Mouse (Mus musculus): ENCODE results near the gene Magi2.

The Magi2 gene

DNA sequence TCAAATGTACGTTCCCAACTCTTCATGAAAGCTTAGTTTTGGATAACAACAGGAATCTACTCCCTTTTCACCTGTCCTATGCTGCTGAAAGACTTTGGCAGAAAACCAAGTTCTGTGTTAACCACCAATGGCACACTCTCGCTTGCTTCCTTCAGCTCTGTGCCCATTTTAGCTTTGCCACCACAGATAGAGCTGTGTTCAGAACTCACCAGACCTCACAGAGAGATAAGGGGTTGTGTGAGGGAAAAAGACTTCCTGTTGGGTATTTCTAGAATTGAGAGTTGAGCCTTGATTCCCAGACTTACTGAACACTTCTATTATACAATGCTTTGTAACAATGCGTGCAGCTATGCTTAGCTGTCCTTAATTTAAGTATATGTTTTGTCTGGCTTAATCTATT lies 705.3 kb downstream of the Magi2 start:
- DNase-seq (ENCODE audit: low read depth in 2 of 2, low spot score in 2 of 2) = no peak

DNA sequence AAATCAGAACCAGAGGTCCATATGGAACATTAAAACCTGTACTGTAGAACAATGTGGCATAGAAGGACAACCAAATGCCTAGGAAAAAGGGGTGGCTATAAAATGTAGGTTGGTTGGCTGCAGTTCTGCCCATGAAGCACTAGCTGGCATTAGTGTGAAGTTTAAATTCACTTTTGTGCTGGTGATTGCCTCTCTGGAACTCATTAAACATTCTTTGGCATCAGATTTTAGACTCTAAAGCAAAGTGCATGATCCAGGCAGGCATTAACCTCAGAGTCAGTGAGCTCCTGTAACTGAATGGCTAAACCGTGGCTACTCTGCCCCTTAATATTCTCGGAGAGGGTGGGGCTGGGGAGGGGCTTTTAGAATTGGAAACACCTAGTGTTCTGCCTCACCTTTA lies 706.4 kb downstream of the Magi2 start:
- DNase-seq (ENCODE audit: low read depth in 2 of 2, low spot score in 2 of 2) = no peak

DNA sequence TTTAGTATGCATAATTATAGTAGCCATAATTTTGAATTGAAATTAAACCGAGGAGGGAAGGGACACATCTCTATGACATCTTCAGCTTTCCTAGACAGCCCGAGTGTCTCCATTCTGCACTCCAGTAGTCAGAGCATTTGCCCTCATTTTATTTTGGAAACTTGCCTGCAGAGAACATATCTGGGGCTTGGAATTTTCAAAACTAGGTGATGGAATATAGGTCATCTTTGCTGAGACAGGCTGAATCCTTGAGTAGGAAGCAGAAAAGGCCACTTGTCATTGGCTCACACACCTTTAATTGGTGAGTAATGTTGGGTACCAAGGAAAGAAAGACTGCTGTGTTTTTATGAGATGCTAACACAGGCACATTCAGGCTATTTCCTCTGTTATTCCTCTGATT lies 724.3 kb downstream of the Magi2 start:
- no peak for DNase-seq (ENCODE audit: low read depth in 2 of 2, low spot score in 2 of 2)

DNA sequence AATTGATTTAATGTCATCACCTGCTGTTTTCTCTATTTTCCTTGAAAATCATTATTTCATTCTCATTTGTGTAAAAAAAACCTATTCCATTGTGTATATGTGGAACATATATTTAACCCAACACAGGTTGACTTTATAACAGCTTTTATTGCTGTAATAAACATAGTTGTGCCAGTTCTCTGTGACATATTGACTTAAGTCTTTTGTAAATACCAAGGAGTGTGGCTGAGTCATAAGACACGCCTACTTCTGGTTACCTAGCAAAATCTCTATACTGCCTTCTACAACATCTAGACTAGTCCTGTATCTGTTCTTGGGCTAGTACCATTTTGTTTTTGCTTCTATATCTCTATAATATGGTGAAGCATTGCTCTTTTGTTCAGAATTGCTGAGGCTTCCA lies 737.3 kb downstream of the Magi2 start:
- no peak for DNase-seq (ENCODE audit: low read depth in 2 of 2, low spot score in 2 of 2)

DNA sequence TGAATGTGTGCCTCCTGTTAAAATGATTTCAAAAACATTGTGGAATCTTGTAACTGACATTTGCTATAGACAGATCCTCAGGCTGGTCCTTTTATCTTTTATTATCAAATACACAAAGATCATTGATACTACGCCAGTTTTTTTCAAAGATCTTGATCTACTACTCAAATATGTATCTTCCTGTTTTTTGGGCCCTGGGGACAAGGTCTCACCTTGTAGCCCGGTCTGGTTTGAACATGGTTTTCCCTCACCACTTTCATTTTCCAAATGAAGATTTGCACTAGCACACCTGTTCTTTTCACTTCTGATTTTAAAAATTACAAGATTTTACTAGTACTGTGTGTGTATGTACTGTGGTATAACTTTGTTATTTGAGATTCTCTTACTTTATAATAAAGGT lies 745.9 kb downstream of the Magi2 start:
- DNase-seq (ENCODE audit: low read depth in 2 of 2, low spot score in 2 of 2) = no peak

DNA sequence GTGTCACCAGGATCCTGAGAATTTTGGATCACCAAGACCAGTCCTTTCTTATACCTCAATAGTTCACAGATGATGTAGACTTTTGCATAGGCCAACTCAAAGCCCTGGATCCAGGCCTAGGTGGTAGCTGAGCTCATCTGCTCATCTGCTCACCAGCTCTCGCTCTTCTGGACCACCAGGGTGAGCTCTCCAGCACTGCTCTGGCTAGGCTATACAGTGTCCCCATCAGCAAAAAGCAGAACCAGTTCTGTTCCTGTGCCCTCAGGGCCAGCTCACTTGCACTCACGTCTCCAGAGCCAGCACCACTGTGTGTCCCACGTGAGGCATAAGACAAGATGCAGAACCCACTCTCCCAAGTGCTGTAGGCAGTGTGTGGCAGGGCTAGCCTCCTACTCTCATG lies 747.0 kb downstream of the Magi2 start:
- no peak for DNase-seq (ENCODE audit: low read depth in 2 of 2, low spot score in 2 of 2)

DNA sequence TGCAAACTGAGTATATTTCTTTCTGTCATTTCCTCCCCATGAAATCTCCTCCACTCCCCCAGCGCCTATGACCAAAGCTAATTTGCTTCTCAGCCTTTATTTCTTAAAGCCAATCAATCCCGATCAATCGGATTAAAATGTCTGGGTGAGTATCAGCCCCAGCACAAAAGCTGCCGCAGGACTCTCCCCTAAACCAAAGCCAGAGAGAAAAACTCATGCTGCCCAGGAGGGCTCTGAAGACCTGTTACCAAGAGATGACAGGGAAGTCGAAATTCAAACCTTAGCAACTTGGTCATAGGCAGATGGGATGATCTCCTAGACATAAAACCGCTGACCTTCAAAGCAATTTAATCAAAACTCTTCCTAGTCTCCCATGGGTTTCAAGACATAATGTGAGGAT lies 754.7 kb downstream of the Magi2 start:
- no peak for DNase-seq (ENCODE audit: low read depth in 2 of 2, low spot score in 2 of 2)

DNA sequence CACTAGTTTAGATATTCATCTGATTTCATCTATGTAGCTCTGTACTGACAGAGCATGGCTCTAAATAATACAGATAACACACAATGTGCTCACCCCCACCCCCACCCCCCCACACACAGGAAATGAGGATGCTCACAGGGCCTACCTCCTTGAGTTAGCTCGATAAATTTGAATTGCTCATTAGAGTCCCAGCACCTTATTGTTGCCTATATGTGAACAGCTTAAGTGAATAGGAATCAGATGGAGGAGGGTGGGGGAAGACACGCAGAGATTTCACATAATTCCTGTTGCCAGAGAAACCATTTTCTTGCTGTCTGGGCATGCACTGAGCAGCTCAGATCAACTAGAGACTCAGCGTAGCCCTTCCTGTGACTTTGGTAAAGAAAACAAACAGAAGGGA lies 755.2 kb downstream of the Magi2 start:
- no peak for DNase-seq (ENCODE audit: low read depth in 2 of 2, low spot score in 2 of 2)

DNA sequence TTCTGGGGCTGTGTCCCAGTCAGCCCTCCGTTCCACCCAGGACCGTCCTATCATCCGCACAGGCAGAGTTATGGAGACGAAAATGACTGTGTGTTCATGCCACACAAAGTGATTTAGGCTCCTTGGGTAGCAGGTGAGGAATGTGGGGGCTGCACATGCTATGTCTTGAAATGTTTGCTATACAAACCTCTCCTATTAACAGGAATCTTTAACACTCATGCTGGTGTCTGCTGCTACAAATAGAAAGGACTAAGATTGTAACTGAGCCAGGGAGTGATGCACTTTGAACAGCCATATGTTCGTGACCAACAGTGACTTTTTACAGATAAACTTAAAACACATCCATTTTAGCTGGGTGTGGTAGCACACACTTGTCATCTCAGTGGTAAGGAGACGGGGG lies 772.6 kb downstream of the Magi2 start:
- no peak for DNase-seq (ENCODE audit: low read depth in 2 of 2, low spot score in 2 of 2)

DNA sequence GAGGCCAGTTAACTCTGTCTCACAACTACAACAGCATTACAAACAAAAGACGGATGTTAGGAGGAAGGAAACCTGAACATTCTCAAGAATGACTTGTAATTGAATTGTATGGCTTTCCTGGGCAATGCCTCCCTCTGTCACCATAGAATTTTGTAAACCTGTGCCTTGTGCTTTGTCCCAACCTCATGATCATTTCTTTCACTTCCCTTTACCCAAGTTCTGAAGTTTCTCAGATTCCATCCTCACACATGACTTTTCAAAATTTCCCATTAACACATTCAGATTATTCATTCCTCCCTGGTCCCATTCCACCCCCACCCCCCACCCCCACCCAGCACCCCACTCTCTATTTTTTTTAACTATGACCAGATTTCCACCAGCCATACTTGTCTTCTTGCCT lies 773.1 kb downstream of the Magi2 start:
- DNase-seq (ENCODE audit: low read depth in 2 of 2, low spot score in 2 of 2) = no peak

DNA sequence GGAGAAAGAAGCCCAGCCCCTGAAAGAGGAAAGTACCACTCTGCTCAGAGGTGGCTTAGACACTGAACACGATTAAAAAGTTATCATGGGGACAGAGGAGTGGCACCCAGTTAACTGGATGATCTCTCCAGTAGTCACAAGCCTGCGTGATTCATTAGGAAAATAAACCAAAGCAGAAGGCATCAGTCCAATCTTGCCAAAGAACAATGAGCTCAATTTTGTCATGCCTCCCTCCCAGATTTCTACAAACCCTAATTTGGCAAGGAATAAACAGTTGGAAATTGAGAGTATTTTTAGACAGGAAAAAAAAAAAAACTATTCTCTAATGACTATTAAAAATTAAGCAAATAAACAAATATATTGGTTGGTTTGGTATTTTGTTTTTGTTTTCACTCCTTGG lies 779.8 kb downstream of the Magi2 start:
- no peak for DNase-seq (ENCODE audit: low read depth in 2 of 2, low spot score in 2 of 2)

DNA sequence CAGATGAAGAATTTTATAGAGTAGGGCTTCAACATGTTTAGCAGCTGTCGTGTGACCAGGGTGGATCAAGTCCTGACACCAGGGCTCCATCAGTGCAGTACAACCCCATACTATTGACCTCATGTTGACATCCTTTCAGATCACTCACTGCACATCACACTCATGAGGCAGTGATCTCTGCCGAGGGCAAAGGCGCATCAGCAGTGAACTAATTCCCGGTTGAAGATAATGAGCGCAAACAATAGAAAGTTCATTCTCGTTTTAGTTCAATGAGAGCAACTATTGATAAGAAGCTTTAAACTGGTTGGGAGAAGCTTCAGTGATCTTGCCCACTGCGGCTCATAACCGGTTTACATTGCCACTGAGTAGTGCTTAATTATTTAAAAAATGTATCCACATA lies 780.4 kb downstream of the Magi2 start:
- DNase-seq (ENCODE audit: low read depth in 2 of 2, low spot score in 2 of 2) = no peak

DNA sequence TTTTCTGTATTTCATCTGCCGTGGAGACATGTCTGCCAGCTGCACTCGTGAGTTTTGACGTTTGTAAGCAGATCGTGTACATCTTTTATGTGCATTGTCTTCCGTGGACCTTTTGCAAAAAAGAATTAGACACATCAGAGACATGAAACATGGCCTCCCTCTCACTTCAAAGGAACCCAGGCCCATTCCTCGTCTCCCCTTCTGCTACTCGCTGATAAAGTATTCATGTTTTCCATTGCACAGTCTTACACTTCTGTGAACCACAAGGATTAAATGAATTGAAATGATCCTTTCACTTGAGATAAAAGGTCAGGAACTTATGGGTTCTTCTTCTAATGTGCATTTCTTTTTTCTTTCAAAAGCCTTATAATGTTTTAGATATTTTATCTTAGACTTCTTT lies 783.4 kb downstream of the Magi2 start:
- no peak for DNase-seq (ENCODE audit: low read depth in 2 of 2, low spot score in 2 of 2)

DNA sequence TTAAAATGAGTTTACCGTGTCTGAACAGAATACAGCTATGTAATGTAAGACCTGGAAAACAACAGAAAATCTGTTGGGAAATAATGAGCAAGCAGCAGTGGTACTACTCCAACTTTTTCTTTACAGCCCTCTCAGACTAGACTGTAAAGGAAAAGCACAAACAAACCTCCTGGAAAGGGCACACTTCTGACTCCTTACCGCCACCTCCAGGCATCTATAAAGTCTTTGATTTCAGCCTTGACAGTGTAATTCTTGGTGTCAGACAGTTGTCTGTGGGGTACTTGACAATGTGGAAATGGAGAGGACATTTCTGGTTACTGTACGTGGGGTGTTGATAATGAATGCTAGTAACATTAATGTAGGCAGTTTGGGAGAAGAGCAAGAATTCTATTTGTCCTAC lies 791.2 kb downstream of the Magi2 start:
- no peak for DNase-seq (ENCODE audit: low read depth in 2 of 2, low spot score in 2 of 2)

DNA sequence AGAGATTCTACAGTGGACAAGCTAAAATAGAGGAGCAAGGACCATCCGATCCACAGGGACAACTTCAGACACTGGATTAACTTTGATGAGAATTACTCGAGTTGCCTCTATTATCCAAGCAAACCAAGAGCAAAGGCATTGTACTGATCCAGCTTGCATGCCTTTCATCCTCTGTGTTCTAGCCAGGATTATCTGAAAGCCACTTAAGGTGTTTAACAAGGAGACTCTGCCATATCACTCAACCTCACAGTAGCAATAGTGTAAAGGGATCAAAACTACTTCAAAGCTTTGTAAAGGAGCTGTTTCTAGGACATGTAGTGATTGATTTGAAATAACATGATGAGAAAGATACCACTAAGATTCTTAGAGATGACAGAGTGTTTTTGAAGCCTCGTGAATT lies 819.8 kb downstream of the Magi2 start:
- DNase-seq (ENCODE audit: low read depth in 2 of 2, low spot score in 2 of 2) = no peak

DNA sequence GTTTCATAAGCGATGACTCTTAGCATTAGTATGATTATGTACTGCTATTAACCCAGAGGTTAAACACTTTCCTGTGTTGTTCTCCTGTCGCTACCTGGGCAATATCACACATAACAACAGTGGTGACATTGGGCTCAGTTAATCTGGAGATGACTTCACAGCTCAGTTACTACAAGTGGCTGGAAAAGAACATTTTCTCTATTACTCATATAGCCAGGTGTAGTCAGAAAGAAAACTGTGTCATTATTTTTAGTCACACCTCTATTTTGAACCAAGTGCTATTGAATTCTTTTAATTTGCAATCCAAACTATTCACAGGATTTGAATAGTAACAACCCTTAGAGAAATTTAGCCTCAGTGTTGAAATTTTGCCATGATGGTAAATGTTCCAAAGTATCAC lies 821.5 kb downstream of the Magi2 start:
- no peak for DNase-seq (ENCODE audit: low read depth in 2 of 2, low spot score in 2 of 2)

DNA sequence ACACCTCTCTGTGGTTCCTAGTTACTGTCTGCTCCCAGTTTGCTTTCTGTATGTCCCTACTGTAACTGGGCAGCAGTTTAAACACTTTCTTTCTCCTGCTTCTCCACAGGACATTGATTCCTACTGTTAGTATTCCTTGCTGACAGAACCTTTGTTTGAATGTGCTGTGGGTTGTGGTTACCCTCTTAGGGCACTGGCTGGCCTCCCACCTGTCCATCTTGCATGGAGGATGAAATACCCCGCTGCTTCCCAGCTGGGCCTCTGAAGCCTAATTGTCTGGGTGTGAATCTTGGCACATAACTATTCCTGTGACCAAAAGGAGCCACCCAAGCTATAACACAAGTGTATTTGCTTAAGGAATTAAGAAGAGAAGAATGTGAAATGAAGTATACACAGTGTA lies 823.4 kb downstream of the Magi2 start:
- DNase-seq (ENCODE audit: low read depth in 2 of 2, low spot score in 2 of 2) = no peak

DNA sequence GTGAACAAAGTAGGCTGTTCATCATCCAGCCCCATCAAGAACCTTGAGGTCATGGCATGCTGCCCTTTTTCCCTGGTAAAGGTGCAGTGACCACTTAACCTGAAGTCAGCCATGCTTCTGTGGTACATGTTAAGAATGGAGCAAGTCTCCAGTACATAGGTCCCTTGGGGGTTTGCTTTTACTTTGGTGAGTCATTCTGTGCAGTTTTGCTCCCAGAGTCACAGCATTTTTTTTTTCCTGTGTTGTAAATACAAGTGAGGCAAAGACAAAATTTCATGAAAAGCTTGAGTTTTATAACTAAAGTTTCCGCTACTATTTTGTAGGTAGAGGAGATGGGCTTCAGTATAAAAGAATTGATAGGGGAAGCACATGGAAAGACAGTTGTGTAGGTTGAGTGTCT lies 828.2 kb downstream of the Magi2 start:
- DNase-seq (ENCODE audit: low read depth in 2 of 2, low spot score in 2 of 2) = no peak

DNA sequence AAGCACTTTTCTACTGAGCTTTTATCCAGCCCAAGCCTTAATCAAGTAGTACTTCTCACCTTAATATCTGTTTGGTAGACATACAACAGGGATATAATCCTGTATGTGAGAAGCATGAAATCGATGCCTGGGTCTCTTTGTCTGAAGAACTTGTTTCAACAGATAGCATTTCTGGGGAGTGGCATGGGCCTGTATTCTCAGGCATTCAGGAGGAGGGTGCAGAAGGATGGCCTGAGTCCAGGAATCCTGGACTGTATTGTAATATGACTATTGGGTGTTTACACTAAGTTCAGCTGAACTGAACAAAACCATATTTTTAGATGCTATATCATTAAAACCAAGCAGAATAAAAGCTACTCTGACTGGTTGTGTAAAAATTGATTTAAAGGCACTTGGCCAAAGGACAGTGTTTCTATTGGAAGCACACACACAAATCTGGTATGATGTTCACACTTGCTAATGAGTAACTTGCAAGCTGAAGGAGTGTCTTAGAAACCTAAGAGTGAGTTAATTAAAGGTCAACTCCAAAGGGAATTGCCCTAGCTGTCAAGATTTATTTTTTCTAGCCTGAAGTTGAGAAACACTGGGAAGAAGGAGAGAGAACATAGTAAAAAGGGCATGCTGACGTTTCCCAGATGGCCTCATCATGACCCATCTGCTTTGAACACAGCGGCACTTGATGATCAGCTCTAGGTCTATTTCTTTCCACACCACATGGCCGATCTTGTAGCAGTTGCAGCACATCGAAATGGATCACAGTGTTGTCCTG lies 829.4 kb downstream of the Magi2 start:
- DNase-seq (ENCODE audit: low read depth in 2 of 2, low spot score in 2 of 2) = no peak

DNA sequence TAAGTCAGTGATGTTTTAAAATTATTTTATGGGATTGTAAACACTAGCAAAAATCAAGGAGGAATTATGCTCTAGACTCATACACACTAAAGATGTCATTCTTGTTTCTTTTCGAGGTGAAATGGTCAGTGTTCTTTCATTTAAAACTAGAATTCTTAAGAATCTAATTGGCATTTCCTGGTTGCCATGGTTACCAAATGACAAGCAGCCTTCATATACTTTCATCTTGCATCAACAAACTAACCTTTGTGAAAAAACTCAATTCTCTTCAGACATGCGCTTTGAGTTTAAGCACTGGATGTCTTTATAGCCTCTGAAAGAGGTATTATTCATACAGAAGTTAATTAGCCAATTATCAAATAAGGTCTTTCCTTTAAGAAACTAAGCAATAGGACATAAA lies 830.0 kb downstream of the Magi2 start:
- DNase-seq (ENCODE audit: low read depth in 2 of 2, low spot score in 2 of 2) = no peak

DNA sequence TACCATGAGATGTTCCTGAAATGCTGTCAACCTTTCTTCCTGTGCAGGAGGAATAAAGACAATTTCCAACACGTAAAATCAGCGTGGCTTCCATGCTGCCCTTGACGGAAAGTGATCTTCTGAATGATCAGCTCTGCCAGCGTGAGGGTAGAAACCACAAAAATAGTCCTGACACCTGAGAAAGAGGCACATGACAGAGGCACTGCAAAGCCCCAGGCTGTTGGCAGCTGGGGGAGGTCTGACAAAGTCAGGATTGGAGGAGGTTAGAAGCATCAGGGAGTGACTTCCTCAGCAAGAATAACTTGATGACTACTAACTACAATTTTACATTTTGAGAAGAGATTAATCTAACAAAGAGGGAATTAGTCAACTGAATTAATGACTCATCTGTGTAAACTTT lies 835.2 kb downstream of the Magi2 start:
- DNase-seq (ENCODE audit: low read depth in 2 of 2, low spot score in 2 of 2) = no peak

DNA sequence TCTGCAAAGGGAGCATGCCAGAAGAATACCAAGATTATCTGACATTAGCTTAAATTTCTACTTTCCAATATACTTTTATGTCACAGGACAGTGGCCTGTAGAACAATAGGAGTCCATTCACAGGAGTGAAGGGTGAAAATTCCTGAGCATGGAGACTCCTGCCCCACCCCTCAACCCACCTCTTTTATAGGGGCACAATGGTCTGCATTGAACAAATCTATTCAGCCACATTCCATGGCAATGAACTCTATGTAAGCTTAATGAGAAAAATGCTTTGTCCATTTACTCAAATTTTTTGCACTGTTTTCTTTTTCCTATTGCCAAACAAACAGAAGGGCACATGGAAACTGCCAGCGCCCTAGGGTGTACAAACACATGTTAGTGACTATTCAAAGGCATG lies 838.2 kb downstream of the Magi2 start:
- no peak for DNase-seq (ENCODE audit: low read depth in 2 of 2, low spot score in 2 of 2)

DNA sequence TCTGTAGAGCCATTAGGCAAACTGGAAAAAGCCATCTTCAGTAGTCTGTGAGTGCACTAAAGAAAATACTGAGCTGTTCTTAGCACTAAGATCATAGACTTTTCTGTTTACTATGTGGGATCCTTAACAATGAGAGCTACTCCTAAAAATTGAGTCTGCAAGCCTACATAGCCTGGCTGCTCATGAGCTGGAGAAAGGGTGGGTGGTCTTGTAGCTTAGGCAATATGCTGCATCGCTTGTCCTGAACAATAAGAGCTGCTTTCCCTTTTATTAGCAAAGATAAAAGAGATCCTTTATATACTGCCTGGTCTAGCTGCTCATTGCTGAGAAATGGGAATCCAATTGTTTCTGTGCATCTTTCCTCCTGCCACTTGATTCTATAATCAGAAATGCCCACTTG lies 841.7 kb downstream of the Magi2 start:
- no peak for DNase-seq (ENCODE audit: low read depth in 2 of 2, low spot score in 2 of 2)
